Mouse (Mus musculus): Measurements from ENCODE around the gene Zkscan7. TPM values are rescaled to one million over a fixed set of nuclear protein-coding genes. Genes with fewer than 3 reads are reported as not detected.

Gene Zkscan7
- polyA plus RNA-seq (2015; fragmentation: Nextera tagmentation; extraction: Ambion mirVana), result 2.7 and 2.9 TPM in 2 replicates

- Histone ChIP-seq H3K27me3 (replicated peaks; ENCODE audit: insufficient read depth, low read length) (no peaks in the 10 kb centered on the region), H3K36me3 (ENCODE audit: insufficient read depth, low read length) (no peaks in the 10 kb centered on the region), H3K4me1 (ENCODE audit: insufficient read depth, low read depth, low read length) (no peaks in the 10 kb centered on the region; the same call in 1 of the 2 replicates), H3K4me2 (replicated peaks; ENCODE audit: low read depth, low read length) (peak within 1 kb of the TSS; percentile 75), H3K9me3 (ENCODE audit: low read length) (peaks cover 3% of the 10 kb centered on the region; the same call in 1 of the 2 replicates), H3K27ac (ENCODE audit: low read length) (no peak within 1 kb of the TSS), H3K9ac (replicated peaks; ENCODE audit: low read depth) (0 out of 2 replicates have a peak within 1 kb of the TSS, but pooled peaks have one; percentile 69), H3K4me3 (ENCODE audit: low read depth, low read length) (peak within 1 kb of the TSS; percentile 79)
- no peak for DNase-seq (ENCODE audit: low spot score)
- no peak for ATAC-seq
- 83% methylated on average over 3 of the region's 3 CpGs for WGBS
- TF ChIP-seq EP300 (IDR thresholded peaks at IDR 0.05), result no peak
- no peak for TF ChIP-seq CTCF (IDR thresholded peaks at IDR 0.05)
Observed at GRCm38 (mm10) chr9:122885385-122885784, at the start of gene Zkscan7. Gene Zkscan7, plus strand, starts transcription at chr9:122885685.

DNA sequence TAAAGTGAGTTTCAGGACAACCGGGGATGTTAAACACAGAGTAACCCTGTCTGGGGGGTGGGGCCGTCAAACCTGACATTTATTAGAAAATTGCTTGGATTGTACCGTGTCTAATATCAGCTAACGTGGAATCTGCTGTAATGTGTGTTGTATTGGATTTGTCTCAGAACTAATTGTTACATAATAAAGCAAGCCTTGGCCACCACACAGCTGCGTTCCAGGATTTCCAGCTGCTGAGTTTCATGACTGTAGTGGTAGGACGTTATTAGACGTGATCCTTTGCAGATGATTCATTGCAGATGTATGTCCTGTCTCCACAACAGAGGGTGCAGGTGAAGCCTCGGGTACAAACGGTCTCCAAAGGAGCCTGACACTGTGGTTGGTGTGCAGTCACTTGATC, 49.4 kb upstream of the Zkscan7 start:
- DNase-seq (ENCODE audit: low spot score), result peak; percentile 22
- Histone ChIP-seq H3K27me3 (replicated peaks; ENCODE audit: insufficient read depth, low read length) (no peaks in the 10 kb centered on the region), H3K4me1 (ENCODE audit: insufficient read depth, low read depth, low read length) (no peaks in the 10 kb centered on the region; the same call in 1 of the 2 replicates), H3K36me3 (ENCODE audit: insufficient read depth, low read length) (0 out of 2 replicates have a peak, but pooled peaks cover 7% of the 10 kb centered on the region), H3K4me3 (ENCODE audit: low read depth, low read length) (no peak overlapping the region), H3K27ac (ENCODE audit: low read length) (no peak overlapping the region), H3K9me3 (ENCODE audit: low read length) (no peaks in the 10 kb centered on the region), H3K4me2 (replicated peaks; ENCODE audit: low read depth, low read length) (no peak overlapping the region), H3K9ac (replicated peaks; ENCODE audit: low read depth) (no peak overlapping the region)
- TF ChIP-seq EP300 (IDR thresholded peaks at IDR 0.05), result no peak
- no peak for TF ChIP-seq CTCF (IDR thresholded peaks at IDR 0.05)
- no peak for ATAC-seq
- WGBS, result 62% methylated on average over 9 of the region's 9 CpGs

GRCm38 (mm10) chr9:122836790-122837189, 48.7 kb upstream of the Zkscan7 start:
- WGBS, result 9% methylated on average over 6 of the region's 6 CpGs
- ATAC-seq, result 0 out of 2 replicates have a peak, but pooled peaks have one; percentile 22
- Histone ChIP-seq H3K27me3 (replicated peaks; ENCODE audit: insufficient read depth, low read length) (no peaks in the 10 kb centered on the region), H3K4me1 (ENCODE audit: insufficient read depth, low read depth, low read length) (no peaks in the 10 kb centered on the region; the same call in 1 of the 2 replicates), H3K4me3 (ENCODE audit: low read depth, low read length) (no peak overlapping the region), H3K36me3 (ENCODE audit: insufficient read depth, low read length) (0 out of 2 replicates have a peak, but pooled peaks cover 7% of the 10 kb centered on the region), H3K4me2 (replicated peaks; ENCODE audit: low read depth, low read length) (no peak overlapping the region), H3K9ac (replicated peaks; ENCODE audit: low read depth) (no peak overlapping the region), H3K27ac (ENCODE audit: low read length) (no peak overlapping the region), H3K9me3 (ENCODE audit: low read length) (no peaks in the 10 kb centered on the region)
- peak; percentile 14 for DNase-seq (ENCODE audit: low spot score)
- TF ChIP-seq EP300 (IDR thresholded peaks at IDR 0.05), result no peak
- TF ChIP-seq CTCF (IDR thresholded peaks at IDR 0.05), result no peak

DNA sequence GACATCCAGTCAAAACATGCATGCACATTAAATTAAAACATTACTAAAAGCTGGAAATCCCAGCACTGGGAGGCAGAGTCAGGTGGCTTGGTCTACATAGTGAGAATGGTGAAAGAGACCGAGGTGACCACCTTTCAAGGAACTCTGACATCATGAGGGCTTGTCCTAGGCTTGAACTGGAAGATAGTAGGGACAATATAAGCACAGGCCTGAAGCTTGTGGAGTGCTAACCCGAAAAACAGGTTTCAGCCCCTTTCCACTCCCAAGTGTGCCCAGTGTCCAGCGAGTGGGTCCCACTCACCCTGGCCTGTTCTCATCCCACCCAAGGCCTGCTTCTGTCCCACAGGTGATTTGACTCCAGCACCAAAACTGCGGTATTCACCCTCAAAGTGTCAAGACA, 48.3 kb upstream of the Zkscan7 start:
- DNase-seq (ENCODE audit: low spot score), result peak; percentile 12
- 0 out of 2 replicates have a peak overlapping the region, but pooled peaks have one; percentile 32 for H3K27ac ChIP-seq (ENCODE audit: low read length)
- no peak overlapping the region for H3K4me3 ChIP-seq (ENCODE audit: low read depth, low read length)
- no peak overlapping the region for H3K9ac ChIP-seq (replicated peaks; ENCODE audit: low read depth)
- no peaks in the 10 kb centered on the region for H3K27me3 ChIP-seq (replicated peaks; ENCODE audit: insufficient read depth, low read length)
- ATAC-seq, result peak; percentile 45
- no peaks in the 10 kb centered on the region for H3K9me3 ChIP-seq (ENCODE audit: low read length)
- TF ChIP-seq CTCF (IDR thresholded peaks at IDR 0.05), result no peak
- no peak for TF ChIP-seq EP300 (IDR thresholded peaks at IDR 0.05)
- no peaks in the 10 kb centered on the region; the same call in 1 of the 2 replicates for H3K4me1 ChIP-seq (ENCODE audit: insufficient read depth, low read depth, low read length)
- H3K36me3 ChIP-seq (ENCODE audit: insufficient read depth, low read length), result 0 out of 2 replicates have a peak, but pooled peaks cover 7% of the 10 kb centered on the region
- WGBS, result 74% methylated on average over 4 of the region's 4 CpGs
- H3K4me2 ChIP-seq (replicated peaks; ENCODE audit: low read depth, low read length), result no peak overlapping the region

GRCm38 (mm10) chr9:122837680-122838079, 47.8 kb upstream of the Zkscan7 start:
- Histone ChIP-seq H3K4me3 (ENCODE audit: low read depth, low read length) (no peak overlapping the region), H3K9me3 (ENCODE audit: low read length) (no peaks in the 10 kb centered on the region), H3K9ac (replicated peaks; ENCODE audit: low read depth) (no peak overlapping the region), H3K27me3 (replicated peaks; ENCODE audit: insufficient read depth, low read length) (no peaks in the 10 kb centered on the region), H3K36me3 (ENCODE audit: insufficient read depth, low read length) (0 out of 2 replicates have a peak, but pooled peaks cover 7% of the 10 kb centered on the region), H3K27ac (ENCODE audit: low read length) (no peak overlapping the region), H3K4me1 (ENCODE audit: insufficient read depth, low read depth, low read length) (no peaks in the 10 kb centered on the region; the same call in 1 of the 2 replicates), H3K4me2 (replicated peaks; ENCODE audit: low read depth, low read length) (peak overlapping the region; percentile 31)
- no peak for TF ChIP-seq EP300 (IDR thresholded peaks at IDR 0.05)
- peak; percentile 74 for TF ChIP-seq CTCF (IDR thresholded peaks at IDR 0.05)
- 29% methylated on average over 15 of the region's 16 CpGs for WGBS
- ATAC-seq (peak; percentile 92), DNase-seq (ENCODE audit: low spot score) (peak; percentile 85)

DNA sequence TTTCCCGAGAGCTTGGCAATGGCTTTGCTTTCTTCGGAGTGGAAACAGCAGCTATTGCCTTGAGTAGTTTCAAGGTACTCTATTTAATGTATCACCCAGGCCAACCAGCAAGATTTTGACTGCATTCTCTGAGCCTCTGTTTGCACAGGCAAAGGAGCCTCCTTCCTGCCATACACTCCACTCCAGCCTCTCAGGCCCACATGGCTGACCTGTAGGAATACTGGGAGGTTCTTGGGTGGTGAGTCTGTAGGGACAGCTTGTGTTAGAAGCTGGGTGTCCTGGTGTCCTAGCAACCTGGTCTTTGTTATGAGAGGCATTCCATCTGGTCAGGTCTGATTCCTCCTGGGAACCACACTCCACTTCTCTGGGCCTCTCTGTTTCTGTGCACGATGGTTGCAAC, 41.7 kb upstream of the Zkscan7 start, which contains the start of gene Gm35549:
Gm35549 (minus strand) TSS at position 276 of the 400 bp plus-strand sequence.
- H3K27ac ChIP-seq (ENCODE audit: low read length), result no peak within 1 kb of the TSS
- no peak within 1 kb of the TSS for H3K9ac ChIP-seq (replicated peaks; ENCODE audit: low read depth)
- DNase-seq (ENCODE audit: low spot score) (peak; percentile 58), ATAC-seq (peak; percentile 89)
- no peaks in the 10 kb centered on the region for H3K36me3 ChIP-seq (ENCODE audit: insufficient read depth, low read length)
- TF ChIP-seq EP300 (IDR thresholded peaks at IDR 0.05) (no peak), CTCF (IDR thresholded peaks at IDR 0.05) (no peak)
- no peaks in the 10 kb centered on the region for H3K9me3 ChIP-seq (ENCODE audit: low read length)
- WGBS, result 61% methylated on average over 3 of the region's 3 CpGs
- H3K4me3 ChIP-seq (ENCODE audit: low read depth, low read length), result no peak within 1 kb of the TSS
- H3K27me3 ChIP-seq (replicated peaks; ENCODE audit: insufficient read depth, low read length), result no peaks in the 10 kb centered on the region
- H3K4me2 ChIP-seq (replicated peaks; ENCODE audit: low read depth, low read length), result no peak within 1 kb of the TSS
- H3K4me1 ChIP-seq (ENCODE audit: insufficient read depth, low read depth, low read length), result no peaks in the 10 kb centered on the region

All from lung, postnatal 0 days (tissue).